Mouse (Mus musculus): Measurements from ENCODE around the gene Zfhx3.
A peak's percentile ranks its signal among the peaks of the same experiment; 100 is the strongest.

The Zfhx3 gene

GRCm38 (mm10) chr8:108593891-108594290 lies 651.4 kb downstream of the Zfhx3 start:
- DNase-seq (ENCODE audit: low spot score in 2 of 2) = no peak

GRCm38 (mm10) chr8:108594361-108595060 lies 652.1 kb downstream of the Zfhx3 start:
- DNase-seq (ENCODE audit: low spot score in 2 of 2) = no peak

GRCm38 (mm10) chr8:108595061-108595419 lies 652.6 kb downstream of the Zfhx3 start:
- DNase-seq (ENCODE audit: low spot score in 2 of 2) = no peak

- DNase-seq (ENCODE audit: low spot score in 2 of 2) = peak; percentile 38 to 64
Observed at GRCm38 (mm10) chr8:108595721-108596495, 653.5 kb downstream of the Zfhx3 start.

- DNase-seq (ENCODE audit: low spot score in 2 of 2) = no peak
Observed at GRCm38 (mm10) chr8:108599003-108599402, 656.6 kb downstream of the Zfhx3 start.

GRCm38 (mm10) chr8:108599558-108599957 lies 657.1 kb downstream of the Zfhx3 start:
- no peak for DNase-seq (ENCODE audit: low spot score in 2 of 2)

- no peak for DNase-seq (ENCODE audit: low spot score in 2 of 2)
Observed at GRCm38 (mm10) chr8:108608678-108609077, 666.2 kb downstream of the Zfhx3 start.

GRCm38 (mm10) chr8:108609114-108609513 lies 666.7 kb downstream of the Zfhx3 start:
- DNase-seq (ENCODE audit: low spot score in 2 of 2) = no peak

GRCm38 (mm10) chr8:108611141-108611674 lies 668.8 kb downstream of the Zfhx3 start:
- no peak for DNase-seq (ENCODE audit: low spot score in 2 of 2)

GRCm38 (mm10) chr8:108611792-108612413 lies 669.5 kb downstream of the Zfhx3 start:
- DNase-seq (ENCODE audit: low spot score in 2 of 2) = peak in 1 of 2 experiments; percentile 61

- no peak for DNase-seq (ENCODE audit: low spot score in 2 of 2)
Observed at GRCm38 (mm10) chr8:108612815-108613214, 670.4 kb downstream of the Zfhx3 start.

GRCm38 (mm10) chr8:108613280-108613679 lies 670.8 kb downstream of the Zfhx3 start:
- DNase-seq (ENCODE audit: low spot score in 2 of 2) = no peak

GRCm38 (mm10) chr8:108621296-108621695 lies 678.9 kb downstream of the Zfhx3 start:
- DNase-seq (ENCODE audit: low spot score in 2 of 2) = no peak

- DNase-seq (ENCODE audit: low spot score in 2 of 2) = no peak
Observed at GRCm38 (mm10) chr8:108623660-108624059, 681.2 kb downstream of the Zfhx3 start.

GRCm38 (mm10) chr8:108625571-108626120 lies 683.2 kb downstream of the Zfhx3 start:
- no peak for DNase-seq (ENCODE audit: low spot score in 2 of 2)

- DNase-seq (ENCODE audit: low spot score in 2 of 2) = no peak
Observed at GRCm38 (mm10) chr8:108631069-108631468, 688.6 kb downstream of the Zfhx3 start.

- DNase-seq (ENCODE audit: low spot score in 2 of 2) = no peak
Observed at GRCm38 (mm10) chr8:108634282-108634681, 691.8 kb downstream of the Zfhx3 start.

- DNase-seq (ENCODE audit: low spot score in 2 of 2) = no peak
Observed at GRCm38 (mm10) chr8:108637887-108638286, 695.4 kb downstream of the Zfhx3 start.

- no peak for DNase-seq (ENCODE audit: low spot score in 2 of 2)
Observed at GRCm38 (mm10) chr8:108645660-108646059, 703.2 kb downstream of the Zfhx3 start.

GRCm38 (mm10) chr8:108647556-108647955 lies 705.1 kb downstream of the Zfhx3 start:
- DNase-seq (ENCODE audit: low spot score in 2 of 2) = peak; percentile 43 to 63

GRCm38 (mm10) chr8:108648993-108649392 lies 706.5 kb downstream of the Zfhx3 start:
- DNase-seq (ENCODE audit: low spot score in 2 of 2) = no peak

GRCm38 (mm10) chr8:108650837-108651236 lies 708.4 kb downstream of the Zfhx3 start:
- no peak for DNase-seq (ENCODE audit: low spot score in 2 of 2)

Data from heart, adult 9 months (tissue).